In genomic region chr8:107544651-107545174, GRCm38 (mm10) we compare ENCODE assay signal across 8 mouse cellular contexts. TPM values are rescaled to one million over a fixed set of nuclear protein-coding genes. Genes with fewer than 3 reads are reported as not detected.
A peak's percentile ranks its signal among the peaks of the same experiment; 100 is the strongest.
DNase-seq lines count a peak whose midpoint lies in the region; ATAC-seq lines count a peak whose summit lies in the region.

No protein-coding gene starts in this region.

- no peak for DNase-seq in frontal cortex, postnatal 10 days (ENCODE audit: low spot score in 2 of 2)
- DNase-seq in urinary bladder, postnatal 14 days (ENCODE audit: low spot score): peak; percentile 18
- DNase-seq in urinary bladder, adult 2 months (ENCODE audit: low spot score): no peak
- DNase-seq in heart, postnatal 4 days: peak; percentile 60
- peak; percentile 12 for DNase-seq in ovary, postnatal 14 days (ENCODE audit: low spot score)
- no peak for DNase-seq in thymus, postnatal 14 days
- no peak for DNase-seq in thymus, postnatal 4 days

- ATAC-seq in frontal cortex, adult (ENCODE audit: low TSS enrichment): peak; percentile 47

RNA-seq across cellular contexts. Expression of gene Psmd7, which starts 43.6 kb away (rescaled TPM):
- 107 and 113 TPM in 2 replicates for polyA plus RNA-seq in urinary bladder, adult 2 months (2012; rRNA removed)
- 10 to 100 TPM; 86.7 to 90.6 TPM for total RNA-seq in heart, postnatal 4 days (2021)

Comparison
In these comparisons a context has a peak if more than half of its experiments do, and no peak if none do; other contexts are left out.
1. DNase-seq: peak in urinary bladder, postnatal 14 days (single experiment), heart, postnatal 4 days (single experiment) and ovary, postnatal 14 days (single experiment); none in frontal cortex, postnatal 10 days (0 of 2), urinary bladder, adult 2 months (single experiment), thymus, postnatal 14 days (single experiment) and thymus, postnatal 4 days (single experiment).